Mouse (Mus musculus): ENCODE data around the gene Bik. TPM values are rescaled to one million over a fixed set of nuclear protein-coding genes. Genes with fewer than 3 reads are reported as not detected.
A peak's percentile ranks its signal among the peaks of the same experiment; 100 is the strongest.

The Bik gene
- total and polyA plus RNA-seq, 3 experiments = 0.50 TPM; not detected in 2

DNA sequence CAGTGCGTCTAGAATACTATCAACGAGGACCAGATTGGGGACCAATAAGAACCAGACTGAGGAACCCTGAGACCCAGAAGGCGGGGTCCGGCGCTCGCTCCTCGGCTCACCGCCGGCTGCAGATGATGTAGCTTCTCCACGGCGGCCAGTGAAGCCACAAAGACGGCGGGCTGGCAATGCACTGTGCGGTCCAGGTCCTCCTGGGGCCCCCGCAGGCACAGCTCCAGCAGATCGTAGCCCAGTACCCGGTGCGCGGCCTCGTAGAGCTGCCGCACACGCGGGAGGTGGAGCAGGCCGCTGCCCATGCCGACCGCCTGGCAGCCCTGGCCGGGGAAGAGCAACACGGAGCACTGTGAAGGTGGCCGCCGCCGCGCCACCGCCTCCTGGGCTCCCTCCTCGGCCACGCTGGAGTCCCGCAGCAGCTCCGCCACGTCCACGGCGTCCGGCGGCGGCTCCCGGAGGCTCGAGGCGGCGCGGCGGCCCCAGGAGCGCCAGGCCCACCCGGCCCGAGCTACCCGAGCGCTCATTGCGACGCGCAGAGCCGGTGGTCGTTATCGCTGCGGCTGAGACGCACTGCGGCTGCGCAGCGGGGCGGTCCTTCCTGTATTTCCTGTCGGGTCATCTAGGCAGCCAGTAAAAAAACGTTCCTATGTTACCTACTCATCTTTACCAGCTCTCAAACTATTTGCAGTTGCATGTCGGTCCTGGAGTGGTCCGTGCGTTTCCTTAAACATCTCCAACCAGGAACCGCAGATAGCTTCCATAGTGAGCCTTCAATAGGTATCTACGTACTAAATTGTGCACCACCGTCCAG, 28.7 kb downstream of the Bik start:
- in situ Hi-C loops (cut with MboI; ENCODE audit: low pct_ligation_motif_present, low pct_unique_long_range_greater_than_20kb, low sequenced_read_pairs) (no loop called here), dilution Hi-C loops (cut with MboI; ENCODE audit: extremely low pct_ligation_motif_present, extremely low pct_unique_long_range_greater_than_20kb, low sequenced_read_pairs) (no loop called here)
- H3K4me2 ChIP-seq (ENCODE audit: insufficient read depth, low read depth, poor library complexity, severe bottlenecking) = peak overlapping the region; percentile 84
- H3K4me3 ChIP-seq (replicated peaks in 1 of 3; ENCODE audit: low read depth in 2 of 3, low read length in 2 of 3, poor library complexity in 1 of 3) = peak overlapping the region; percentile 57 to 91 (median 78)
- H3K4me1 ChIP-seq (ENCODE audit: control insufficient read depth in 1 of 2, insufficient read depth in 2 of 2) = peaks cover 0 to 16% of the 10 kb centered on the region in 2 experiments; a peak in 3 of 4 replicates
- peaks cover 12 to 31% of the 10 kb centered on the region in 2 experiments for H3K36me3 ChIP-seq (replicated peaks in 1 of 2; ENCODE audit: control insufficient read depth in 1 of 2, insufficient read depth in 1 of 2, low read length in 1 of 2)
- H3K27me3 ChIP-seq (replicated peaks) = no peaks in the 10 kb centered on the region
- H3K9ac ChIP-seq (ENCODE audit: insufficient read depth, low read depth) = peak overlapping the region; percentile 54
- TF ChIP-seq MEF2A (IDR thresholded peaks at IDR 0.05; ENCODE audit: borderline replicate concordance, low read depth, low read length) (no peak), USF1 (IDR thresholded peaks at IDR 0.05; ENCODE audit: low read depth, low read length) (no peak), E2F4 (IDR thresholded peaks at IDR 0.05; ENCODE audit: insufficient replicate concordance, low read depth, low read length) (no peak), POLR2AphosphoS2 (IDR thresholded peaks at IDR 0.05; ENCODE audit: low read depth, low read length) (peak; percentile 54; the same call in 1 of the 2 replicates), TBP (conservative IDR thresholded peaks at IDR 0.05; ENCODE audit: low read depth, low read length) (peak; percentile 95), CTCF (conservative IDR thresholded peaks at IDR 0.05 in 1 of 2, IDR thresholded peaks at IDR 0.05 in 1 of 2; ENCODE audit: low read depth in 2 of 2, low read length in 2 of 2) (no peak), EP300 (IDR thresholded peaks at IDR 0.05; ENCODE audit: low read length) (no peak), JUND (conservative IDR thresholded peaks at IDR 0.05; ENCODE audit: low read depth, low read length) (no peak), SMC3 (IDR thresholded peaks at IDR 0.05; ENCODE audit: low read depth, low read length) (0 out of 2 replicates have a peak, but pooled peaks have one; percentile 2), ZC3H11A (IDR thresholded peaks at IDR 0.05; ENCODE audit: low read depth, low read length) (no peak), ELF1 (IDR thresholded peaks at IDR 0.05; ENCODE audit: low read depth, low read length) (peak; percentile 75), IRF4 (IDR thresholded peaks at IDR 0.05; ENCODE audit: low read depth, low read length) (peak; percentile 59), MXI1 (IDR thresholded peaks at IDR 0.05; ENCODE audit: low read depth, low read length) (peak; percentile 29; the same call in 1 of the 2 replicates), NRF1 (IDR thresholded peaks at IDR 0.05; ENCODE audit: low read depth, low read length) (peak; percentile 96), SIN3A (IDR thresholded peaks at IDR 0.05; ENCODE audit: low read length) (peak; percentile 73; the same call in 1 of the 2 replicates), TCF12 (IDR thresholded peaks at IDR 0.05; ENCODE audit: low read depth, low read length) (peak; percentile 93), UBTF (IDR thresholded peaks at IDR 0.05; ENCODE audit: low read depth, low read length) (peak; percentile 85; the same call in 1 of the 2 replicates), GABPA (IDR thresholded peaks at IDR 0.05; ENCODE audit: insufficient replicate concordance, low read depth, low read length) (no peak), MAFK (IDR thresholded peaks at IDR 0.05; ENCODE audit: insufficient replicate concordance, low read length) (no peak), USF2 (conservative IDR thresholded peaks at IDR 0.05; ENCODE audit: low read depth, low read length) (no peak), JUN (IDR thresholded peaks at IDR 0.05; ENCODE audit: insufficient read depth, low read depth, low read length) (no peak), KAT2A (IDR thresholded peaks at IDR 0.05; ENCODE audit: insufficient replicate concordance, low read length) (peak; percentile 75; the same call in 1 of the 2 replicates), ZMIZ1 (IDR thresholded peaks at IDR 0.05; ENCODE audit: low read depth, low read length) (peak; percentile 49; the same call in 1 of the 2 replicates), BHLHE40 (IDR thresholded peaks at IDR 0.05; ENCODE audit: low read depth, low read length) (0 out of 2 replicates have a peak, but pooled peaks have one; percentile 15), RAD21 (IDR thresholded peaks at IDR 0.05; ENCODE audit: low read depth, low read length) (no peak), MAX (IDR thresholded peaks at IDR 0.05; ENCODE audit: low read length) (0 out of 2 replicates have a peak, but pooled peaks have one; percentile 55), POLR2A (IDR thresholded peaks at IDR 0.05; ENCODE audit: low read depth, low read length) (peak; percentile 96), RCOR1 (conservative IDR thresholded peaks at IDR 0.05; ENCODE audit: low read depth, low read length) (peak; percentile 37; the same call in 1 of the 2 replicates), CHD1 (IDR thresholded peaks at IDR 0.05; ENCODE audit: low read depth, low read length) (no peak), MYC (IDR thresholded peaks at IDR 0.05; ENCODE audit: low read depth, low read length) (peak; percentile 75), CHD2 (IDR thresholded peaks at IDR 0.05; ENCODE audit: low read length) (peak; percentile 41; the same call in 1 of the 2 replicates), ZKSCAN1 (IDR thresholded peaks at IDR 0.05; ENCODE audit: borderline replicate concordance, low read depth, low read length) (no peak), ETS1 (conservative IDR thresholded peaks at IDR 0.05; ENCODE audit: low read depth, low read length) (no peak), PAX5 (IDR thresholded peaks at IDR 0.05; ENCODE audit: low read length) (no peak), NELFE (IDR thresholded peaks at IDR 0.05; ENCODE audit: low read depth, low read length) (peak; percentile 96), HCFC1 (IDR thresholded peaks at IDR 0.05; ENCODE audit: low read depth, low read length) (peak; percentile 86), ZNF384 (IDR thresholded peaks at IDR 0.05; ENCODE audit: low read depth, low read length) (peak; percentile 69), MAZ (IDR thresholded peaks at IDR 0.05; ENCODE audit: low read depth, low read length) (no peak)
- DNase-seq (ENCODE audit: extremely low read depth) = peak; percentile 86
- H3K9me3 ChIP-seq (replicated peaks; ENCODE audit: low read length) = no peaks in the 10 kb centered on the region
- no peaks in the 10 kb centered on the region for H3K79me2 ChIP-seq (replicated peaks; ENCODE audit: control insufficient read depth, extremely low read depth, insufficient read depth, poor library complexity, severe bottlenecking)
- peak overlapping the region; percentile 49 for H3K27ac ChIP-seq (ENCODE audit: insufficient read depth, low read depth)

All from CH12.LX (cell line).